16 mouse cellular contexts compared by ENCODE assay signal in genomic region chr6:116914073-116914472, GRCm38 (mm10).
"Had no signal": no experiment of that assay in that cellular context is flagged by ENCODE, and none has a peak within 500 bp of the region (broad histone marks: within the 10 kb centered on the region; RNA-seq: fewer than 3 reads in every experiment).

No protein-coding gene starts in this region.

- H3K9me3 ChIP-seq: megakaryocyte, embryonic 14.5 days; midbrain, embryonic 13.5 days; midbrain, embryonic 15.5 days; neural tube, embryonic 12.5 days; stomach, embryonic 15.5 days had no signal

- H3K4me3 ChIP-seq: megakaryocyte, embryonic 14.5 days; midbrain, embryonic 13.5 days; midbrain, embryonic 15.5 days; neural tube, embryonic 12.5 days; stomach, embryonic 15.5 days had no signal

- H3K27me3 ChIP-seq: megakaryocyte, embryonic 14.5 days; midbrain, embryonic 13.5 days; midbrain, embryonic 15.5 days; neural tube, embryonic 12.5 days; stomach, embryonic 15.5 days had no signal

- H3K4me1 ChIP-seq: megakaryocyte, embryonic 14.5 days; midbrain, embryonic 13.5 days; midbrain, embryonic 15.5 days; neural tube, embryonic 12.5 days; stomach, embryonic 15.5 days had no signal

- ATAC-seq: midbrain, embryonic 13.5 days; midbrain, embryonic 15.5 days had no signal

- H3K9ac ChIP-seq: lung, embryonic 14.5 days; midbrain, embryonic 13.5 days; midbrain, embryonic 15.5 days; neural tube, embryonic 12.5 days; stomach, embryonic 15.5 days had no signal

- H3K4me2 ChIP-seq: lung, embryonic 14.5 days; midbrain, embryonic 11.5 days; midbrain, embryonic 13.5 days; midbrain, embryonic 15.5 days; neural tube, embryonic 12.5 days; stomach, embryonic 15.5 days had no signal

- DNase-seq: lung, adult 18-20 months; lung, embryonic 14.5 days; lung, postnatal 14 days; lung, postnatal 36 days; right cerebral cortex, postnatal 14 days; thymus, adult 2 months; thymus, postnatal 25 days; thymus, postnatal 4 days had no signal

- H3K27ac ChIP-seq: macrophage; midbrain, embryonic 13.5 days; midbrain, embryonic 15.5 days; neural tube, embryonic 12.5 days; stomach, embryonic 15.5 days; stomach, postnatal 0 days had no signal

- H3K36me3 ChIP-seq: midbrain, embryonic 13.5 days; midbrain, embryonic 15.5 days; neural tube, embryonic 12.5 days; stomach, embryonic 15.5 days had no signal
